Mouse (Mus musculus) neural tube, embryonic 12.5 days (tissue): Measurements from ENCODE around the gene Olfr1441. TPM values are rescaled to one million over a fixed set of nuclear protein-coding genes. Genes with fewer than 3 reads are reported as not detected.
A peak's percentile ranks its signal among the peaks of the same experiment; 100 is the strongest.

Experiments used
- ATAC-seq: fragments of 200-750 bp; cut with Nextera tagmentation; 2 replicates; pipeline ENCODE4 v1.8.0; 2017; ENCODE audit warnings: low read depth, mild to moderate bottlenecking, moderate TSS enrichment, moderate library complexity; ENCODE audit not compliant: low FRiP score
- H3K27ac ChIP-seq: fragments of 300-500 bp; sonication (generic); 2 replicates; pipeline ENCODE4 v1.5.1; 2016
- H3K27me3 ChIP-seq: fragments of 300-500 bp; sonication (generic); replicated peaks from 2 replicates; pipeline ENCODE4 v1.6.1; 2016; ENCODE audit warnings: mild to moderate bottlenecking
- H3K36me3 ChIP-seq: fragments of 300-500 bp; sonication (generic); 2 replicates; pipeline ENCODE4 v1.6.1; 2016; ENCODE audit warnings: mild to moderate bottlenecking
- H3K4me1 ChIP-seq: fragments of 300-500 bp; sonication (generic); 2 replicates; pipeline ENCODE4 v1.6.1; 2016
- H3K4me2 ChIP-seq: fragments of 300-500 bp; sonication (generic); replicated peaks from 2 replicates; pipeline ENCODE4 v1.6.1; 2016; ENCODE audit warnings: mild to moderate bottlenecking
- H3K4me3 ChIP-seq: fragments of 300-500 bp; sonication (generic); 2 replicates; pipeline ENCODE4 v1.5.1; 2016
- H3K9ac ChIP-seq: fragments of 300-500 bp; sonication (generic); 2 replicates; pipeline ENCODE4 v1.6.1; 2016; ENCODE audit warnings: mild to moderate bottlenecking
- H3K9me3 ChIP-seq: fragments of 300-500 bp; sonication (generic); 2 replicates; pipeline ENCODE4 v1.6.1; 2016; ENCODE audit warnings: mild to moderate bottlenecking
- WGBS: fragments of 180-500 bp; shearing (Covaris S2); methylation state at CpG from one replicate; pipeline ENCODE4 v1.1.7; 2016; 5-methylcytosine and 5-hydroxymethylcytosine counted together
- polyA plus RNA-seq: library from polyadenylated mRNA; unstranded; fragments of >200 nt; fragmentation: Nextera tagmentation; extraction: Ambion mirVana; gene quantifications from 2 replicates; pipeline ENCODE4 v1.2.1, GENCODE M21; 2016

Gene Olfr1441
- not detected in 2 replicates for polyA plus RNA-seq

- Histone ChIP-seq H3K9me3 (no peaks in the 10 kb centered on the region), H3K36me3 (no peaks in the 10 kb centered on the region), H3K4me3 (no peak within 1 kb of the TSS), H3K4me1 (no peaks in the 10 kb centered on the region), H3K4me2 (no peak within 1 kb of the TSS), H3K27me3 (no peaks in the 10 kb centered on the region), H3K9ac (no peak within 1 kb of the TSS), H3K27ac (no peak within 1 kb of the TSS)
- no peak for ATAC-seq
These were observed at the start of gene Olfr1441 for GRCm38 (mm10) chr19:12417361-12417760. Gene Olfr1441, plus strand, starts transcription at chr19:12417433.

GRCm38 (mm10) chr19:12373004-12373403 lies 44.2 kb upstream of the Olfr1441 start:
- H3K4me3 ChIP-seq = no peak overlapping the region

GRCm38 (mm10) chr19:12374465-12375025 lies 42.7 kb upstream of the Olfr1441 start:
- H3K27me3 ChIP-seq = no peaks in the 10 kb centered on the region
- H3K9ac ChIP-seq = no peak overlapping the region
- no peaks in the 10 kb centered on the region for H3K9me3 ChIP-seq
- no peak overlapping the region for H3K4me2 ChIP-seq
- H3K36me3 ChIP-seq = no peaks in the 10 kb centered on the region
- H3K4me3 ChIP-seq = no peak overlapping the region
- no peak for ATAC-seq
- H3K4me1 ChIP-seq = no peaks in the 10 kb centered on the region
- H3K27ac ChIP-seq = no peak overlapping the region
- WGBS = 82% methylated on average over 2 of the region's 2 CpGs

More at GRCm38 (mm10) chr19:12373004-12373403, 44.2 kb upstream of the Olfr1441 start:
- no peaks in the 10 kb centered on the region for H3K27me3 ChIP-seq
- H3K9me3 ChIP-seq = no peaks in the 10 kb centered on the region
- H3K9ac ChIP-seq = no peak overlapping the region
- WGBS = 80% methylated on average over 3 of the region's 3 CpGs
- no peak overlapping the region for H3K4me2 ChIP-seq
- no peak for ATAC-seq
- no peaks in the 10 kb centered on the region for H3K4me1 ChIP-seq
- H3K36me3 ChIP-seq = no peaks in the 10 kb centered on the region
- H3K27ac ChIP-seq = no peak overlapping the region

- Histone ChIP-seq H3K36me3 (no peaks in the 10 kb centered on the region), H3K27me3 (no peaks in the 10 kb centered on the region), H3K27ac (no peak within 1 kb of the TSS), H3K4me1 (no peaks in the 10 kb centered on the region), H3K4me3 (no peak within 1 kb of the TSS), H3K4me2 (no peak within 1 kb of the TSS), H3K9me3 (no peaks in the 10 kb centered on the region), H3K9ac (no peak within 1 kb of the TSS)
- WGBS = 79% methylated on average over 2 of the region's 2 CpGs
- ATAC-seq = no peak
These were observed 30.3 kb upstream of the Olfr1441 start, which contains the start of gene Olfr1440 for GRCm38 (mm10) chr19:12386979-12387378. Gene Olfr1440, plus strand, starts transcription at chr19:12387279.

GRCm38 (mm10) chr19:12413737-12414136 lies 3.5 kb upstream of the Olfr1441 start:
- no peak overlapping the region for H3K27ac ChIP-seq
- ATAC-seq = no peak
- H3K9me3 ChIP-seq = no peaks in the 10 kb centered on the region

GRCm38 (mm10) chr19:12418312-12418711 lies 1.1 kb downstream of the Olfr1441 start:
- no peaks in the 10 kb centered on the region for H3K4me1 ChIP-seq
- H3K36me3 ChIP-seq = no peaks in the 10 kb centered on the region
- no peak overlapping the region for H3K4me2 ChIP-seq
- no peak for ATAC-seq
- H3K27ac ChIP-seq = no peak overlapping the region
- no peak overlapping the region for H3K9ac ChIP-seq
- 88% methylated on average over 3 of the region's 3 CpGs for WGBS
- H3K27me3 ChIP-seq = no peaks in the 10 kb centered on the region
- no peak overlapping the region for H3K4me3 ChIP-seq
- no peaks in the 10 kb centered on the region for H3K9me3 ChIP-seq

More at GRCm38 (mm10) chr19:12413737-12414136, 3.5 kb upstream of the Olfr1441 start:
- Histone ChIP-seq H3K4me2 (no peak overlapping the region), H3K4me3 (no peak overlapping the region), H3K4me1 (no peaks in the 10 kb centered on the region), H3K27me3 (no peaks in the 10 kb centered on the region), H3K36me3 (no peaks in the 10 kb centered on the region), H3K9ac (no peak overlapping the region)

GRCm38 (mm10) chr19:12420555-12420954 lies 3.3 kb downstream of the Olfr1441 start:
- 80% methylated on average over 6 of the region's 6 CpGs for WGBS
- Histone ChIP-seq H3K27me3 (no peaks in the 10 kb centered on the region), H3K36me3 (no peaks in the 10 kb centered on the region), H3K4me1 (no peaks in the 10 kb centered on the region), H3K9ac (no peak overlapping the region), H3K27ac (no peak overlapping the region), H3K4me2 (no peak overlapping the region), H3K9me3 (no peaks in the 10 kb centered on the region), H3K4me3 (no peak overlapping the region)
- ATAC-seq = no peak

GRCm38 (mm10) chr19:12421680-12422079 lies 4.4 kb downstream of the Olfr1441 start:
- H3K4me2 ChIP-seq = no peak overlapping the region
- no peaks in the 10 kb centered on the region for H3K27me3 ChIP-seq
- H3K9me3 ChIP-seq = no peaks in the 10 kb centered on the region
- H3K9ac ChIP-seq = no peak overlapping the region
- ATAC-seq = no peak
- no peaks in the 10 kb centered on the region for H3K36me3 ChIP-seq
- H3K4me3 ChIP-seq = no peak overlapping the region
- H3K4me1 ChIP-seq = no peaks in the 10 kb centered on the region
- H3K27ac ChIP-seq = no peak overlapping the region
- WGBS = 93% methylated on average over 1 of the region's 1 CpGs

- H3K9me3 ChIP-seq = no peaks in the 10 kb centered on the region
- 91% methylated on average over 5 of the region's 5 CpGs for WGBS
- no peak overlapping the region for H3K27ac ChIP-seq
- H3K4me2 ChIP-seq = no peak overlapping the region
- H3K36me3 ChIP-seq = no peaks in the 10 kb centered on the region
- H3K27me3 ChIP-seq = no peaks in the 10 kb centered on the region
- no peak overlapping the region for H3K9ac ChIP-seq
- no peak overlapping the region for H3K4me3 ChIP-seq
- H3K4me1 ChIP-seq = no peaks in the 10 kb centered on the region
- no peak for ATAC-seq
These were observed 9.9 kb downstream of the Olfr1441 start for GRCm38 (mm10) chr19:12427101-12427500.

- H3K4me1 ChIP-seq = no peaks in the 10 kb centered on the region
- no peak within 1 kb of the TSS for H3K4me2 ChIP-seq
- WGBS = 92% methylated on average over 6 of the region's 6 CpGs
- H3K27me3 ChIP-seq = no peaks in the 10 kb centered on the region
- no peaks in the 10 kb centered on the region for H3K9me3 ChIP-seq
- H3K27ac ChIP-seq = no peak within 1 kb of the TSS
- H3K4me3 ChIP-seq = no peak within 1 kb of the TSS
- ATAC-seq = no peak
- no peaks in the 10 kb centered on the region for H3K36me3 ChIP-seq
- H3K9ac ChIP-seq = no peak within 1 kb of the TSS
These were observed 10.4 kb downstream of the Olfr1441 start, which contains the start of gene Pfpl for GRCm38 (mm10) chr19:12427605-12428004. Gene Pfpl, plus strand, starts transcription at chr19:12427905.

GRCm38 (mm10) chr19:12433033-12433432 lies 15.8 kb downstream of the Olfr1441 start:
- Histone ChIP-seq H3K9me3 (no peaks in the 10 kb centered on the region), H3K27me3 (no peaks in the 10 kb centered on the region), H3K9ac (no peak overlapping the region), H3K27ac (no peak overlapping the region), H3K4me1 (no peaks in the 10 kb centered on the region), H3K4me3 (no peak overlapping the region), H3K36me3 (no peaks in the 10 kb centered on the region), H3K4me2 (no peak overlapping the region)
- WGBS = 12% methylated on average over 2 of the region's 2 CpGs
- ATAC-seq = peak; percentile 44; the same call in 1 of the 2 replicates

GRCm38 (mm10) chr19:12435011-12435416 lies 17.8 kb downstream of the Olfr1441 start:
- H3K4me3 ChIP-seq = no peak overlapping the region
- no peak overlapping the region for H3K27ac ChIP-seq
- no peak overlapping the region for H3K4me2 ChIP-seq
- ATAC-seq = no peak
- H3K9ac ChIP-seq = no peak overlapping the region
- H3K27me3 ChIP-seq = no peaks in the 10 kb centered on the region
- H3K36me3 ChIP-seq = no peaks in the 10 kb centered on the region
- WGBS = 82% methylated on average over 4 of the region's 4 CpGs
- H3K9me3 ChIP-seq = no peaks in the 10 kb centered on the region
- no peaks in the 10 kb centered on the region for H3K4me1 ChIP-seq
